Mouse (Mus musculus) E14TG2a.4 (cell line): ENCODE results near the gene Arntl2.

ENCODE experiments used
- CTCF ChIP-seq: conservative IDR thresholded peaks from 2 replicates; pipeline ENCODE4 v1.5.1; 2014; ENCODE audit warnings: low read length
- NANOG ChIP-seq: IDR thresholded peaks from 2 replicates; pipeline ENCODE4 v1.6.1; 2014; ENCODE audit warnings: borderline replicate concordance, low read length, mixed read lengths

GRCm38 (mm10) chr6:146770005-146770745 lies 25.7 kb upstream of the Arntl2 start:
- no peak for TF ChIP-seq CTCF
- no peak for TF ChIP-seq NANOG
